Mouse (Mus musculus): ENCODE data around the gene Fam120b. TPM values are rescaled to one million over a fixed set of nuclear protein-coding genes. Genes with fewer than 3 reads are reported as not detected.

The Fam120b gene
- 8.4 and 8.5 TPM in 2 replicates for polyA plus RNA-seq (2012; rRNA removed)

GRCm38 (mm10) chr17:15395997-15396675, at the start of gene Fam120b:
Gene Fam120b, plus strand, starts transcription at chr17:15396202.
- WGBS = 2% methylated on average over 31 of the region's 31 CpGs
- peak; percentile 85 to 92 for DNase-seq (ENCODE audit: low read depth in 1 of 2, low spot score in 2 of 2)
- peaks cover 7% of the 10 kb centered on the region; the same call in 1 of the 2 replicates for H3K4me1 ChIP-seq (ENCODE audit: control insufficient read depth, insufficient read depth, insufficient read length)
- H3K36me3 ChIP-seq (ENCODE audit: control insufficient read depth, insufficient read depth, low read length) = no peaks in the 10 kb centered on the region
- peak within 1 kb of the TSS; percentile 77 for H3K4me3 ChIP-seq (ENCODE audit: extremely low read depth, insufficient read depth, insufficient read length)
- no peak for TF ChIP-seq CTCF (IDR thresholded peaks at IDR 0.05; ENCODE audit: extremely low read depth, insufficient read depth, insufficient read length, insufficient replicate concordance)
- TF ChIP-seq POLR2A (IDR thresholded peaks at IDR 0.05; ENCODE audit: low read depth, low read length) = peak; percentile 76; the same call in 1 of the 2 replicates
- peak within 1 kb of the TSS; percentile 74 for H3K27ac ChIP-seq (ENCODE audit: insufficient read depth, low read length)
- 0 out of 2 replicates have a peak, but pooled peaks cover 2% of the 10 kb centered on the region for H3K27me3 ChIP-seq (ENCODE audit: control insufficient read depth, insufficient read depth, low read length)

- H3K4me3 ChIP-seq (ENCODE audit: extremely low read depth, insufficient read depth, insufficient read length) = no peak overlapping the region
- H3K36me3 ChIP-seq (ENCODE audit: control insufficient read depth, insufficient read depth, low read length) = no peaks in the 10 kb centered on the region
- 80% methylated on average over 2 of the region's 2 CpGs for WGBS
- no peaks in the 10 kb centered on the region; the same call in 1 of the 2 replicates for H3K4me1 ChIP-seq (ENCODE audit: control insufficient read depth, insufficient read depth, insufficient read length)
- no peak for DNase-seq (ENCODE audit: low read depth in 1 of 2, low spot score in 2 of 2)
- TF ChIP-seq CTCF (IDR thresholded peaks at IDR 0.05; ENCODE audit: extremely low read depth, insufficient read depth, insufficient read length, insufficient replicate concordance) = no peak
- TF ChIP-seq POLR2A (IDR thresholded peaks at IDR 0.05; ENCODE audit: low read depth, low read length) = no peak
- H3K27me3 ChIP-seq (ENCODE audit: control insufficient read depth, insufficient read depth, low read length) = no peaks in the 10 kb centered on the region
- no peak overlapping the region for H3K27ac ChIP-seq (ENCODE audit: insufficient read depth, low read length)
Observed at GRCm38 (mm10) chr17:15350152-15350551, 45.9 kb upstream of the Fam120b start.

GRCm38 (mm10) chr17:15352869-15353610, 43.0 kb upstream of the Fam120b start:
- TF ChIP-seq CTCF (IDR thresholded peaks at IDR 0.05; ENCODE audit: extremely low read depth, insufficient read depth, insufficient read length, insufficient replicate concordance) (no peak), POLR2A (IDR thresholded peaks at IDR 0.05; ENCODE audit: low read depth, low read length) (no peak)
- H3K27me3 ChIP-seq (ENCODE audit: control insufficient read depth, insufficient read depth, low read length) = no peaks in the 10 kb centered on the region
- WGBS = 40% methylated on average over 10 of the region's 10 CpGs
- no peaks in the 10 kb centered on the region; the same call in 1 of the 2 replicates for H3K4me1 ChIP-seq (ENCODE audit: control insufficient read depth, insufficient read depth, insufficient read length)
- DNase-seq (ENCODE audit: low read depth in 1 of 2, low spot score in 2 of 2) = peak; percentile 36 to 56
- H3K36me3 ChIP-seq (ENCODE audit: control insufficient read depth, insufficient read depth, low read length) = no peaks in the 10 kb centered on the region
- H3K27ac ChIP-seq (ENCODE audit: insufficient read depth, low read length) = peak overlapping the region; percentile 34; the same call in 1 of the 2 replicates
- no peak overlapping the region for H3K4me3 ChIP-seq (ENCODE audit: extremely low read depth, insufficient read depth, insufficient read length)

GRCm38 (mm10) chr17:15354006-15354405, 42.0 kb upstream of the Fam120b start:
- no peaks in the 10 kb centered on the region for H3K27me3 ChIP-seq (ENCODE audit: control insufficient read depth, insufficient read depth, low read length)
- H3K4me1 ChIP-seq (ENCODE audit: control insufficient read depth, insufficient read depth, insufficient read length) = no peaks in the 10 kb centered on the region; the same call in 1 of the 2 replicates
- H3K36me3 ChIP-seq (ENCODE audit: control insufficient read depth, insufficient read depth, low read length) = no peaks in the 10 kb centered on the region
- 78% methylated on average over 2 of the region's 2 CpGs for WGBS
- no peak for DNase-seq (ENCODE audit: low read depth in 1 of 2, low spot score in 2 of 2)
- H3K4me3 ChIP-seq (ENCODE audit: extremely low read depth, insufficient read depth, insufficient read length) = no peak overlapping the region
- TF ChIP-seq POLR2A (IDR thresholded peaks at IDR 0.05; ENCODE audit: low read depth, low read length) (no peak), CTCF (IDR thresholded peaks at IDR 0.05; ENCODE audit: extremely low read depth, insufficient read depth, insufficient read length, insufficient replicate concordance) (no peak)
- H3K27ac ChIP-seq (ENCODE audit: insufficient read depth, low read length) = no peak overlapping the region

GRCm38 (mm10) chr17:15355072-15355471, 40.9 kb upstream of the Fam120b start:
- TF ChIP-seq POLR2A (IDR thresholded peaks at IDR 0.05; ENCODE audit: low read depth, low read length) (no peak), CTCF (IDR thresholded peaks at IDR 0.05; ENCODE audit: extremely low read depth, insufficient read depth, insufficient read length, insufficient replicate concordance) (no peak)

GRCm38 (mm10) chr17:15356526-15356925, 39.5 kb upstream of the Fam120b start:
- H3K27ac ChIP-seq (ENCODE audit: insufficient read depth, low read length) = no peak overlapping the region
- 85% methylated on average over 5 of the region's 5 CpGs for WGBS
- DNase-seq (ENCODE audit: low read depth in 1 of 2, low spot score in 2 of 2) = no peak

More at GRCm38 (mm10) chr17:15355072-15355471, 40.9 kb upstream of the Fam120b start:
- no peaks in the 10 kb centered on the region for H3K36me3 ChIP-seq (ENCODE audit: control insufficient read depth, insufficient read depth, low read length)
- no peak overlapping the region for H3K4me3 ChIP-seq (ENCODE audit: extremely low read depth, insufficient read depth, insufficient read length)
- H3K27me3 ChIP-seq (ENCODE audit: control insufficient read depth, insufficient read depth, low read length) = no peaks in the 10 kb centered on the region
- no peak overlapping the region for H3K27ac ChIP-seq (ENCODE audit: insufficient read depth, low read length)
- no peaks in the 10 kb centered on the region; the same call in 1 of the 2 replicates for H3K4me1 ChIP-seq (ENCODE audit: control insufficient read depth, insufficient read depth, insufficient read length)
- 90% methylated on average over 3 of the region's 3 CpGs for WGBS
- no peak for DNase-seq (ENCODE audit: low read depth in 1 of 2, low spot score in 2 of 2)

More at GRCm38 (mm10) chr17:15356526-15356925, 39.5 kb upstream of the Fam120b start:
- no peak for TF ChIP-seq POLR2A (IDR thresholded peaks at IDR 0.05; ENCODE audit: low read depth, low read length)
- no peak for TF ChIP-seq CTCF (IDR thresholded peaks at IDR 0.05; ENCODE audit: extremely low read depth, insufficient read depth, insufficient read length, insufficient replicate concordance)
- Histone ChIP-seq H3K4me3 (ENCODE audit: extremely low read depth, insufficient read depth, insufficient read length) (no peak overlapping the region), H3K4me1 (ENCODE audit: control insufficient read depth, insufficient read depth, insufficient read length) (no peaks in the 10 kb centered on the region; the same call in 1 of the 2 replicates), H3K36me3 (ENCODE audit: control insufficient read depth, insufficient read depth, low read length) (no peaks in the 10 kb centered on the region), H3K27me3 (ENCODE audit: control insufficient read depth, insufficient read depth, low read length) (no peaks in the 10 kb centered on the region)

All from spleen, adult 2 months (tissue).